Mouse (Mus musculus) embryonic fibroblast, embryonic 13.5 days (primary cell): Measurements from ENCODE around the gene Rars2. TPM values are rescaled to one million over a fixed set of nuclear protein-coding genes. Genes with fewer than 3 reads are reported as not detected.

ENCODE experiments used
- H3K27ac ChIP-seq: 2 replicates; pipeline ENCODE4 v1.5.1; 2012; ENCODE audit warnings: low read length, control low read depth, inconsistent platforms; ENCODE audit not compliant: insufficient read depth
- H3K4me1 ChIP-seq: 2 replicates; pipeline ENCODE4 v1.6.1; 2011; ENCODE audit warnings: low read length; ENCODE audit not compliant: control insufficient read depth, insufficient read depth
- H3K4me3 ChIP-seq: 2 replicates; pipeline ENCODE4 v1.5.1; 2011; ENCODE audit warnings: mild to moderate bottlenecking, control low read depth, low read length; ENCODE audit not compliant: insufficient read depth
- CTCF ChIP-seq: IDR thresholded peaks from 2 replicates; pipeline ENCODE4 v1.5.1; 2011; ENCODE audit warnings: mild to moderate bottlenecking, control low read depth, low read length, moderate library complexity, borderline replicate concordance; ENCODE audit not compliant: insufficient read depth
- POLR2A ChIP-seq: IDR thresholded peaks from 2 replicates; pipeline ENCODE4 v1.6.1; 2011; ENCODE audit warnings: low read depth, mild to moderate bottlenecking, control low read depth, low read length, moderate library complexity
- polyA plus RNA-seq: library from polyadenylated mRNA; stranded (reverse); fragments of >200 nt; gene quantifications from 2 replicates; pipeline ENCODE4 v1.2.4, GENCODE M21; 2011; ENCODE audit warnings: low read depth; ENCODE audit not compliant: missing spikeins, insufficient read length

Rars2 gene
- polyA plus RNA-seq, 1 experiment, result 34.3 TPM

GRCm38 (mm10) chr4:34680530-34680929 is 65.8 kb downstream of the Rars2 start:
- TF ChIP-seq POLR2A (no peak), CTCF (peak; percentile 25; the same call in 1 of the 2 replicates)
- no peaks in the 10 kb centered on the region for H3K4me1 ChIP-seq
- H3K27ac ChIP-seq, result no peak overlapping the region
- H3K4me3 ChIP-seq, result no peak overlapping the region

GRCm38 (mm10) chr4:34686874-34687567 is 72.3 kb downstream of the Rars2 start, which contains the start of gene Slc35a1:
Slc35a1 (minus strand) TSS chr4:34687438.
- peak within 1 kb of the TSS; percentile 79 for H3K27ac ChIP-seq
- TF ChIP-seq POLR2A, result peak; percentile 80
- TF ChIP-seq CTCF, result no peak
- peak within 1 kb of the TSS; percentile 86 for H3K4me3 ChIP-seq
- H3K4me1 ChIP-seq, result no peaks in the 10 kb centered on the region

DNA sequence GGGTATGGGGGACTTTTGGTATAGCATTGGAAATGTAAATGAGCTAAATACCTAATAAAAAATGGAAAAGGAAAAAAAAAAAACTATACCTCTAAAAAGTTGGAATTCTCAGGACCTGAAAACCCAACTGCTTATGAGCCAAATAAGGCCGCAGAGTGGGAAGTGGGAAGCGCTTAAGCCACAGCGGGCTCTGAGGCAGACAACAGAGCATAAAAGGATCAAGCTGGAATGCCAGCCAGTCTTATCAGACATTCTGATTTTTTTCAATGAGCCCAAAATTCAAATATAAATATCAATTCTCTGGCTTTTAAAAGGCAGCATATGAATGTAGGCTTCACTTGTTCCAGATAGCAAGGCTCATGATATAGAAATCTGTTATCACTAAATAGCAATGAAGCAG is 73.3 kb downstream of the Rars2 start:
- H3K27ac ChIP-seq, result no peak overlapping the region
- no peaks in the 10 kb centered on the region for H3K4me1 ChIP-seq
- no peak overlapping the region for H3K4me3 ChIP-seq
- TF ChIP-seq POLR2A (no peak), CTCF (no peak)

DNA sequence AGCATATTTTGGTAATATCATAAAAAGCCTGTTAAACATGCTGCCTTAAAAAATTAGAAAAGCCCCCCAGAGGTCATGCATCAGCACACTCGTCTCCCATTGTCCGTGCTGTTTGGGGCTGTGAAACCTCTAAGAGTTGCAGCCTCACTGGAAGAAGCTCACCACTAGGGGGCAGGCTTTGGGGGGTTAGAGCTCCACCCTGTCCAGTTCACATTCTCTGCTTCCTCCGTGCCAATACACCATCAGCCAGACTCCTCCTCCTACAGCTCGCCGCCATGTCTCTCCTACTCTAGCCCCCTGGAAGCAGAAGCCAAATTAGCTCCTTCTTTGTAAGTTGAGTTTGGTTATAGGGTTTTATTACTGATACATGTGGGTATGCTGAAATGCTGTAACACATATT is 86.8 kb downstream of the Rars2 start:
- H3K27ac ChIP-seq, result no peak overlapping the region
- H3K4me3 ChIP-seq, result no peak overlapping the region
- TF ChIP-seq POLR2A, result no peak
- TF ChIP-seq CTCF, result peak; percentile 28; the same call in 1 of the 2 replicates
- H3K4me1 ChIP-seq, result no peaks in the 10 kb centered on the region

- Histone ChIP-seq H3K27ac (no peak overlapping the region), H3K4me1 (no peaks in the 10 kb centered on the region), H3K4me3 (no peak overlapping the region)
- TF ChIP-seq CTCF (no peak), POLR2A (no peak)
These were observed 87.5 kb downstream of the Rars2 start for GRCm38 (mm10) chr4:34702231-34702630.

- Histone ChIP-seq H3K27ac (no peak overlapping the region), H3K4me1 (no peaks in the 10 kb centered on the region), H3K4me3 (no peak overlapping the region)
- TF ChIP-seq POLR2A, result no peak
- TF ChIP-seq CTCF, result no peak
These were observed 88.3 kb downstream of the Rars2 start for GRCm38 (mm10) chr4:34703029-34703428.

GRCm38 (mm10) chr4:34707248-34707647 is 92.5 kb downstream of the Rars2 start:
- Histone ChIP-seq H3K4me1 (no peaks in the 10 kb centered on the region), H3K4me3 (no peak overlapping the region), H3K27ac (no peak overlapping the region)
- TF ChIP-seq CTCF (no peak), POLR2A (no peak)

- no peaks in the 10 kb centered on the region for H3K4me1 ChIP-seq
- TF ChIP-seq POLR2A, result no peak
- no peak for TF ChIP-seq CTCF
- no peak overlapping the region for H3K4me3 ChIP-seq
- H3K27ac ChIP-seq, result no peak overlapping the region
These were observed 93.4 kb downstream of the Rars2 start for GRCm38 (mm10) chr4:34708127-34708526.

Other genes starting within 250 kb of the Rars2 start
- 72.1 and 87.2 TPM in 2 replicates for gene Akirin2, start 64.0 kb upstream of the Rars2 start, polyA plus RNA-seq
- gene Orc3, start within 50 bp of the Rars2 start, polyA plus RNA-seq, result 72.4 and 76.4 TPM in 2 replicates
- 36.6 and 41.4 TPM in 2 replicates for gene Slc35a1, start 72.5 kb downstream of the Rars2 start, polyA plus RNA-seq
- gene Cfap206, start 115.2 kb downstream of the Rars2 start, polyA plus RNA-seq, result not detected in 2 replicates
- gene Gm136, start 141.3 kb downstream of the Rars2 start, polyA plus RNA-seq, result not detected in 2 replicates
- gene Smim8, start 163.5 kb downstream of the Rars2 start, polyA plus RNA-seq, result 19.9 and 24.1 TPM in 2 replicates